Mouse (Mus musculus) limb, embryonic 10.5 days (tissue): ENCODE data around the gene Uqcr10. TPM values are rescaled to one million over a fixed set of nuclear protein-coding genes. Genes with fewer than 3 reads are reported as not detected.

Source experiments
- DNase-seq: peaks from one replicate; pipeline ENCODE4 v3.0.0-alpha.2; 2017; ENCODE audit warnings: low spot score
- H3K27ac ChIP-seq: fragments of 300-500 bp; sonication (generic); 2 replicates; pipeline ENCODE4 v1.5.1; 2016; ENCODE audit warnings: mild to moderate bottlenecking
- H3K27me3 ChIP-seq: fragments of 300-500 bp; sonication (generic); 2 replicates; pipeline ENCODE4 v1.6.1; 2016; ENCODE audit warnings: low read depth, mild to moderate bottlenecking; ENCODE audit not compliant: poor library complexity, severe bottlenecking
- H3K36me3 ChIP-seq: fragments of 300-500 bp; sonication (generic); 2 replicates; pipeline ENCODE4 v1.6.1; 2016; ENCODE audit warnings: mild to moderate bottlenecking, moderate library complexity
- H3K4me1 ChIP-seq: fragments of 300-500 bp; sonication (generic); 2 replicates; pipeline ENCODE4 v1.6.1; 2016
- H3K4me3 ChIP-seq: fragments of 300-500 bp; sonication (generic); 2 replicates; pipeline ENCODE4 v1.5.1; 2016; ENCODE audit warnings: mild to moderate bottlenecking, moderate library complexity
- H3K9me3 ChIP-seq: fragments of 300-500 bp; sonication (generic); replicated peaks from 2 replicates; pipeline ENCODE4 v1.6.1; 2016; ENCODE audit warnings: mild to moderate bottlenecking
- WGBS: fragments of 180-500 bp; shearing (Covaris S2); methylation state at CpG from one replicate; pipeline ENCODE4 v1.1.7; 2016; 5-methylcytosine and 5-hydroxymethylcytosine counted together
- polyA plus RNA-seq: library from polyadenylated mRNA; unstranded; fragments of >200 nt; fragmentation: Nextera tagmentation; extraction: Ambion mirVana; gene quantifications from 2 replicates; pipeline ENCODE4 v1.2.1, GENCODE M21; 2016

Uqcr10 gene
- polyA plus RNA-seq: 672 and 718 TPM in 2 replicates

DNA sequence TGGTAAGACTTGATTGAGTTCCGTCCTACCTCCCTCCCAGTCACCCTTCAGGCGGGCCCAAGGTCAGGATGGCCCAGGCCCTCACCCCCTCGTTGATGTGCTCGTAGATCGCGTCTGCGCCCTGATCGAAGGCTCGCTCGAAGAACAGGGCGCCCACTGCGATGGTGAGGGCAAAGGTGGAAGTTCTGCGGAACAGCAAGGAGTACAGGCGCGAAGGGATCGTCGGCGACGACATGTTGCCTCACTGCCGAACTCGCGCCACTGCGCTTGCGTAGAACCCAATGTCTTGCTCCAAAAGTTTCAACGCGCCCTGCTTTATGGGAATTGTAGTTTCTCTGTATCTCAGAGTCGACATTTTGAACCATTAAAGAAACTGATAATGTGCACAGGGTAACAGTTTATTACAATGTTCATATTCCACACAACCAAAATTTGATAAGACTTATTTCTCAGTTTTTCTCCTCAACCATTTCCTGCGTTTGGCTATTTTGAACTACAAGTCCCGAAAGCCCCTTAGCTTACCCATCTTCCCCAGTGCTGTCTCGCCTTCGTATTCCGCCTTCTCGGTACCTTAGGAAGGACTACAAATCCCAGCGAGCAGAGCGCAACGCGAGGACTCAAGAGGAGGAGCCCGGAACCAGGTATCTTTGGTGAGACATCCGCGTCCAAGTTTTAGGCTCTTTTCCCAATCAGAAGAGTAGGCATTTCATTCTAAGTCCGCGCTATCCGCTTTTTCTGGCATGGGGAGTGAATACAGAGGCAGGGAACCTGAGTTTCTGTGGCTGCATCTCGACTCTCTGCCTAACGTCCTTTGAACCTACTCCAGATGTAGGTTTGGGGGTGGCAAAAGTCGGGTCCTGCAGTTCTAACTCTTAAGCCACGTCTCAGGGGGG lies at the start of gene Uqcr10, which contains the start of gene Zmat5:
Uqcr10 (minus strand) TSS at position 271 of the 893 bp plus-strand sequence.
Zmat5 (plus strand) TSS at position 607 of the 893 bp plus-strand sequence.
- Histone ChIP-seq H3K36me3 (peaks cover 35% of the 10 kb centered on the region), H3K4me3 (peak within 1 kb of the TSS; percentile 66), H3K9me3 (no peaks in the 10 kb centered on the region), H3K27ac (peak within 1 kb of the TSS; percentile 85), H3K4me1 (peaks cover 16% of the 10 kb centered on the region), H3K27me3 (no peaks in the 10 kb centered on the region)
- WGBS: under 1% methylated on average over 47 of the region's 47 CpGs
- peak; percentile 93 for DNase-seq

DNA sequence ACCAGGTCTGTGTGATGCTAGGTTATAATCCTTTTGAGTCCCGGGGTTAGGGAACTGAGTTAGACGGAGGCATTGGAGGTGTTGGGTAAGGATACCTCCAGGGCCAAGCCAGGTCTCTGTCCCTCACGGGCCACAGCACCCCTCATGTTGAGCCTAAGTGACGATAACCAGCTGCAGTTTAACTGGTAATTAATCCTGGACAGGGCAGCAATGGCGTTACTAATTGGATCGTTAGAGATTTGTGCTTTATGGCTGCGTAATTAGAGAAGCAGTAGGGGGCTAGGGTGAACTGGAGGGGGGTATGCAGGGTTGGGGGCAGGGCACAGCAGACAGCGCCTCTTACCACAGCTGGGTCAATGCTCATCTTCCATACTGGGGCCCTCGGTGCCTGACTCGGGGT lies 48.7 kb upstream of the Uqcr10 start:
- WGBS: 37% methylated on average over 10 of the region's 10 CpGs
- no peaks in the 10 kb centered on the region for H3K36me3 ChIP-seq
- peaks cover 75% of the 10 kb centered on the region for H3K27me3 ChIP-seq
- DNase-seq: no peak
- no peak overlapping the region for H3K4me3 ChIP-seq
- H3K9me3 ChIP-seq: no peaks in the 10 kb centered on the region
- H3K4me1 ChIP-seq: peaks cover 12% of the 10 kb centered on the region
- H3K27ac ChIP-seq: no peak overlapping the region

DNA sequence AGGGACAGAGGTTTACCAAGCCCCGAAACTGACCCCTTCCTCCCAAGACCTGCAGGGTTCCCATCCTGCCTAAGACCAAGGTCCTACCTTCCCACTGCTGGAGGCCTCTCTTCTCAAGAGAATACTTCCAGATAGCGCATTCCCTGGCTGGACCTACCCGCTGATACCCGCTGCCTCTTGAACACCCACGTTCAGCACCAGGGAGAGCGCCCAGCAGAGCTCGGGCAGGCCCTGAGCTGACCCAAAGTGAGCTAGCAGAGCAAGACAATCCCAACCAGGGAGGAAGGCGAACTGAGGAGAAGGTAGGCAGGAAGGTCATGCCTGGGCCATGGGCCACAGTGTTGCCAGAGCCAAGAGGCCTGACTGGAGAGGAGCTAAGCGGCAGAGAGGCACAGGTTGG lies 46.1 kb upstream of the Uqcr10 start:
- no peaks in the 10 kb centered on the region for H3K9me3 ChIP-seq
- no peaks in the 10 kb centered on the region for H3K36me3 ChIP-seq
- no peak overlapping the region for H3K27ac ChIP-seq
- peaks cover 83% of the 10 kb centered on the region for H3K27me3 ChIP-seq
- no peak overlapping the region for H3K4me3 ChIP-seq
- H3K4me1 ChIP-seq: peaks cover 35% of the 10 kb centered on the region
- peak; percentile 90 for DNase-seq
- WGBS: 6% methylated on average over 9 of the region's 9 CpGs

DNA sequence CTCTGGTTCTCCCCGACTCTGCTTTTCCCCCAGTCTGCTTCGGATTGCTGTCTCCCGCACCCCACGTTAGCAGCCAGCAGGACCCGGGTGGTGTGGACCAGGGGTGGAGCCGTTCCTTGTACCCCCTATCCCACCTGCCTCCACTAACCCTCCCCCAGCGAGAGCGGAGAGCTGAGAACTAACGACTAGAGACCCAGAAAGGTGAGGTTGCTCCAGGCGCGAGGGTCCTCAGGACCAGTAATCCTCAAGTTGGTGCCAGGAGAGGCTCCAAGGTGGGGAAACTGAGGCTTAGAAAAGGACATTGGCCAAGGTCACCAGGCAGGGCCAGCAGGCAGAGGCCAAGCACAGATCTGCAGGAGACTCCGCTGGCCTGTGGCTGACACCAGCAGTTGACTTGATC lies 43.1 kb upstream of the Uqcr10 start:
- H3K4me1 ChIP-seq: peaks cover 28% of the 10 kb centered on the region
- H3K36me3 ChIP-seq: no peaks in the 10 kb centered on the region
- DNase-seq: peak; percentile 55
- no peaks in the 10 kb centered on the region for H3K9me3 ChIP-seq
- peak overlapping the region; percentile 61 for H3K4me3 ChIP-seq
- H3K27me3 ChIP-seq: peaks cover 99% of the 10 kb centered on the region
- WGBS: under 1% methylated on average over 12 of the region's 12 CpGs
- H3K27ac ChIP-seq: no peak overlapping the region

DNA sequence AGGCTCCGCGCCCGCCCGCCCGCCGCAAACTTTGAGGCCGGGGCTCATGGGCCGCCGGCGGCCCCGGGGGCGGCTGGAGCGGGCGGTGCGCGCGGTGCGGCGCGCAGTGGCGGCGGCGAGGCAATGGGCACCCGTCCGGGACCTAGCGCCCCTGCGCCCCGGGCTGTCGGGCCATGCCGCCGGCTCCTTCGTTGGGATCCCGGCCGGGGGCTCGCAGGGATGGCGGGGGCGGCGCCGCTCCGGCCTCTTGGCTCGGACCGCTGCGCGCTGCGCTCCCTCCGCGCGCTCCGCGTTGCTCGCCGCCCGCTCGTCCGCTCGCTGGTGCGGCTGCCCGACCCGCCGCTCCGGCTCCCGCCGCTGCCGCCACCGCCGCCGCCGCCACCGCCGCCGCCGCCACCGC lies 42.6 kb upstream of the Uqcr10 start, which contains the start of gene Cabp7:
Cabp7 (minus strand) TSS at position 46 of the 400 bp plus-strand sequence.
- no peak for DNase-seq
- H3K36me3 ChIP-seq: no peaks in the 10 kb centered on the region
- peaks cover 28% of the 10 kb centered on the region for H3K4me1 ChIP-seq
- H3K27ac ChIP-seq: no peak within 1 kb of the TSS
- peak within 1 kb of the TSS; percentile 61 for H3K4me3 ChIP-seq
- peaks cover 99% of the 10 kb centered on the region for H3K27me3 ChIP-seq
- H3K9me3 ChIP-seq: no peaks in the 10 kb centered on the region
- 5% methylated on average over 69 of the region's 73 CpGs for WGBS

DNA sequence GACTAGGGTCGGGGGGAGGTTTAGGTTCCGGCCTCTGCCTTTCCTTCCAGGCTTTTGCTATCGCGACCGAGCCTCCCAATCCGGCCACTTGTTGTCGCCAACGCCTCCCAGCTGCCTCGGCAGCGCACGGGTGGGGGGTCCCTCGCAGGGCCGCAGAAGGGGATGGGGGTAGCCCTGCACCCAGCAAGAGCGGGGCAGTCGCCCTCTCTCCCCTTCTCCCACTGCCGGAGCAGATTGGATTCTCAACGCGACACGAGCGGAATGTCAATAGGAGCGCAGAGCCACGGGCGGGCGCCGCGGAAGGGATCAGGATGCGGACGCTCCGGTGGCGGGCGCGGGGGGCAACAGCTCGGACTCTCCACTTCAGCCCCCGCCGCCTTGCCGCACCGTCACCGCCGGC lies 41.8 kb upstream of the Uqcr10 start:
- H3K4me3 ChIP-seq: peak overlapping the region; percentile 61
- under 1% methylated on average over 38 of the region's 39 CpGs for WGBS
- peak; percentile 58 for DNase-seq

DNA sequence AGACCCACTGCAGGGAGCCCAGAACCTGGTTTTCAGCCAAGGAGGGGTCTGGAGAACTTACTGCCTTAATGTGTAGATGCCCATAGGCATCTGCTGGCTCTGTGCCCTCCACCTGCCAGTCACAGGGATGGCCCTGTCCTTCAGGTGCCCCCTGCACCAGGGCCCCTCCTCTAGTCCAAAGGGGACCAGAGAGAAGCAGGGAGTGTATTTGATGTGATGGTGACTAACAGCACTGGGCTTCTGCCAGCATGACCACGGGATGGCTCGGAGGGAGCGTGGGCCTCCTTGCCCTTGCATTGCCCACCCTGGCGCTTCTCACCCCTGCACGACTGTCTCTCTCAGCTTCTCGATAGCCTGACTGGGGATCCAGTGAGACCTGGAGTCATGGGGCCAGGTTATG lies 40.5 kb upstream of the Uqcr10 start:
- no peaks in the 10 kb centered on the region for H3K9me3 ChIP-seq
- 55% methylated on average over 6 of the region's 6 CpGs for WGBS
- H3K4me1 ChIP-seq: peaks cover 24% of the 10 kb centered on the region
- no peak overlapping the region for H3K27ac ChIP-seq
- H3K4me3 ChIP-seq: no peak overlapping the region
- H3K27me3 ChIP-seq: peaks cover 96% of the 10 kb centered on the region
- no peak for DNase-seq
- H3K36me3 ChIP-seq: no peaks in the 10 kb centered on the region

More for the DNA sequence above, 41.8 kb upstream of the Uqcr10 start:
- Histone ChIP-seq H3K9me3 (no peaks in the 10 kb centered on the region), H3K36me3 (no peaks in the 10 kb centered on the region), H3K27ac (no peak overlapping the region), H3K27me3 (peaks cover 100% of the 10 kb centered on the region), H3K4me1 (peaks cover 28% of the 10 kb centered on the region)

DNA sequence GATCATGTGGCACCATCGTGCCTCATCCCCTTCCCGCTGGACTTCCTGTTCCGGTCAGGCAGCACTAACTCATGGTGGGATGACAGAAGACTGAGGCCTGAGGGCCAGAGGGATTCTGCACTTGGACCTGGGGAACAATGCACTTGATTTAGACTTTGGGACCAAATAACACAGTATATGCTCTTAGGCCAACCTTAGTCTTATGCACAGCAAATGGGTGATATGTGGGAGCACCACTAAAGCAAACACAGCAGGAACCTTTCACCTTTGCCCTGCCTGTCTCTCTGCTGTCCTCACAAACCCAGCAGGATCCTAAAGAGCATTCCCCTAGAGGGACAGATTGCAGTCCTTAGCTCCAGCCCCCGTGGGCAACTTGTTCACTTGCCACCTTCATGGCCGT lies 36.6 kb upstream of the Uqcr10 start:
- peaks cover 14% of the 10 kb centered on the region for H3K4me1 ChIP-seq
- DNase-seq: no peak
- H3K27ac ChIP-seq: no peak overlapping the region
- no peaks in the 10 kb centered on the region for H3K9me3 ChIP-seq
- peaks cover 63% of the 10 kb centered on the region for H3K27me3 ChIP-seq
- H3K36me3 ChIP-seq: peaks cover 11% of the 10 kb centered on the region
- no peak overlapping the region for H3K4me3 ChIP-seq
- 59% methylated on average over 5 of the region's 5 CpGs for WGBS

DNA sequence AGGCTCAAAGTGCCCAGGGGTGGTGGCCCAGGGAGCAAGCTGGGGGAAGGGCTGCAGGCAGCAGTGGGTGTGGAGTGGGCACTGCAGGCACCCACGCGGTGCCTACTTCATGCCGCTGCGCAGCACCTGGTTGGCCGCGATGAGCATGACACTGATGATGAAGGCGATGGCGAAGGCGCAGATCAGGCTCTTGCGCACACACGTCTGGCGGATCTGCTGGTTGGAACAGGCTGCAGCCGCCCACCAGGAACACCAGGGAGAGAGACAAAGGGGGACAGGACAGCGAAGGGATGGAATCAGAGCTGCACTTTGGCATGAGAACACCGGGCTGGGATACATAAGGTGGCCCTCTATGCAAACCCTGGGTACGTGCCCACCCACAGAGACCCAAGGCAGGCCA lies 34.6 kb upstream of the Uqcr10 start:
- DNase-seq: no peak
- no peak overlapping the region for H3K4me3 ChIP-seq
- H3K27me3 ChIP-seq: peaks cover 54% of the 10 kb centered on the region
- 91% methylated on average over 16 of the region's 16 CpGs for WGBS
- H3K4me1 ChIP-seq: peaks cover 23% of the 10 kb centered on the region
- H3K36me3 ChIP-seq: peaks cover 11% of the 10 kb centered on the region
- H3K9me3 ChIP-seq: no peaks in the 10 kb centered on the region
- H3K27ac ChIP-seq: no peak overlapping the region

DNA sequence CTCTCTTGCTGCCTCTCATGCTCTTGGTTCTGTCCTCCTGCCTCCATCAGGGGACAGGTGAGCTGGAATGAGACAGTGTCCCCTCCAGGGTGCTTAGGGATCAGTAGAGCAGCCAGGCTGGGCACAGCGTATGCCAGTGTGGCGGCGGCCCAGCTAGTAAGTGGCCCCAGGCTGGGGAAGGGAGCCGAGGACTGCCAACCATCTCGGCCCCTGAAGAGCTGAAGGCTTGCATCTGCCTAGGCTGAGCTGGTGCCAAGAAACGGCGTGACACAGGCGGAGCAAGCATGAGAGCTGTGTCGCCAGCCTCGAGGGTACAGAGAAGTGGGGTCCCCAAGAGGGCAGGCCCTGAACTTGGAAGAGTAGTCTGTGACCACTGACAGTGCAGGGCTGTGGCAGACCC lies 33.5 kb upstream of the Uqcr10 start:
- whole genome bisulfite sequencing: 85% methylated on average over 10 of the region's 10 CpGs
- peaks cover 44% of the 10 kb centered on the region for H3K27me3 ChIP-seq
- peaks cover 23% of the 10 kb centered on the region for H3K4me1 ChIP-seq
- no peak overlapping the region for H3K4me3 ChIP-seq
- peaks cover 11% of the 10 kb centered on the region for H3K36me3 ChIP-seq
- no peaks in the 10 kb centered on the region for H3K9me3 ChIP-seq
- H3K27ac ChIP-seq: no peak overlapping the region
- DNase-seq: no peak

DNA sequence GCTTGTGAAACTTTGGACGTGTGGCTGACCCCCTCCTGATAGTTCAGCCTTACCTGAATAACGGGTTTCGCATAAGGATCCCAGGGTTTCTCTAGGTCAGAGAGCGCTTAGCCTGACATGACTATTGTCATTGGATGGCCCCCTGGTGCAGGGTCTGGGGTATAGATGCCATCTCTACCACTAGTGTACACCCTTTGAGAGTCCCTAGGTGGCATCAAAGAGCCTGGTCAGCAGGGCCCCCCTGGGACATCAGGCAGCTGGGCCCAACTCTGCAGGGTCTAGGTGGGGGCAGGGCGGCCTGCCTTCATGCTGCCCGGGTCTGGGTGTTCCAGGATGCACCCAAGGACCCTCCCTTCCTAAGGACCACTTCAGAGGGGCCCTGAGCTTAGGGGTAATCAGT lies 32.2 kb upstream of the Uqcr10 start:
- Histone ChIP-seq H3K4me1 (peaks cover 30% of the 10 kb centered on the region), H3K27ac (no peak overlapping the region), H3K9me3 (no peaks in the 10 kb centered on the region), H3K36me3 (peaks cover 15% of the 10 kb centered on the region), H3K27me3 (peaks cover 30% of the 10 kb centered on the region), H3K4me3 (no peak overlapping the region)
- WGBS: 43% methylated on average over 6 of the region's 6 CpGs
- DNase-seq: no peak

DNA sequence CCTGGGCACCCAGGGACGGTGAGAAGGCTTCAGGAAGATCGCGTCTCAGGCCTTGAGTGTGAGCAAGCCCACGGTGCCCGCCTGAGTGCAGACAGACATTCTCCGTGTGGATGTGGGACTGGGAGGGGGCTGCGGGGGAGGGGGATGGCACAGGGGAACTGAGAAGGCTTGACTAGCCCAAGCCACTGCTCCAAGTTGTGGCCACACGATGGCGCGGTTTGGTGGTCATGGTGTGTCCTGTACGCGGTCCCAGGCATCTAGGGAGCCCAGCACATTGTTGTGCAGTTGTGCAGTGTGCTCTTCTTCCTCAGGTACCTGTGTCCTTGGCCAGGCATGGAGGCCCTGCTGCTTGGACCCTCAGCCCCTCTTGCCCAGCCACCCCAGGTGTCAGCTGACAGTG lies 30.0 kb upstream of the Uqcr10 start:
- peak; percentile 53 for DNase-seq
- Histone ChIP-seq H3K27me3 (peaks cover 18% of the 10 kb centered on the region; the same call in 1 of the 2 replicates), H3K36me3 (peaks cover 15% of the 10 kb centered on the region), H3K27ac (no peak overlapping the region), H3K4me3 (no peak overlapping the region), H3K4me1 (peaks cover 33% of the 10 kb centered on the region), H3K9me3 (no peaks in the 10 kb centered on the region)
- WGBS: 41% methylated on average over 12 of the region's 12 CpGs

DNA sequence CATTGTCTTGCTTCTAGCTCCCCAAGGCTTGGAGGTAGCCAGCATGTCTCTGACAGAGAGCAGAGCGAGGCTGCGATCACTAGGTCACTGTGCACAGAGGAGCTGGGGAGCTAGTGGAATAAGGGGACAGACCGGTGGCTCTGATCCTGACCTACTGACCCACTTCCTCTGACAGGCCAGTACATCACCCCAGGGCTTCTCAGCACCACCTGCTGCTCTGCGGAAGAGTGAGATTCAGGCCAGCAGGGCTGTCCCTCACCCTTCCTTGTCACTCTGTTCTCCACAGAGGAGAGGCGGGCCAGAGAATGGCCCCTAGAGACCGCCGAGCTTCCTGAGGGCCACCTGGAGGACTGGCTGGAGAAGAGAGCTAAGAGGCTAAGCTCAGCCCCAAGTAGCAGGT lies 27.6 kb upstream of the Uqcr10 start:
- no peak for DNase-seq
- Histone ChIP-seq H3K36me3 (0 out of 2 replicates have a peak, but pooled peaks cover 7% of the 10 kb centered on the region), H3K9me3 (no peaks in the 10 kb centered on the region), H3K27ac (no peak overlapping the region), H3K27me3 (0 out of 2 replicates have a peak, but pooled peaks cover 13% of the 10 kb centered on the region), H3K4me1 (peaks cover 33% of the 10 kb centered on the region), H3K4me3 (no peak overlapping the region)
- 66% methylated on average over 7 of the region's 7 CpGs for WGBS
